Mouse (Mus musculus) CH12.LX (cell line): Measurements from ENCODE around the gene March1. TPM values are rescaled to one million over a fixed set of nuclear protein-coding genes. Genes with fewer than 3 reads are reported as not detected.
"Not testable (repeated sequence)": the region's sequence is repeated elsewhere in the genome, so short reads cannot be mapped to it uniquely, and the experiment has no call there.

ENCODE experiments used
- DNase-seq: peaks from one replicate; pipeline ENCODE4 v3.0.0-alpha.2; 2013; ENCODE audit errors: extremely low read depth
- H3K27ac ChIP-seq: 2 replicates; pipeline ENCODE4 v1.5.1; 2012; ENCODE audit warnings: low read depth, mild to moderate bottlenecking, control low read depth, moderate library complexity; ENCODE audit not compliant: insufficient read depth
- H3K27me3 ChIP-seq: replicated peaks from 2 replicates; pipeline ENCODE3; 2012; ENCODE audit warnings: inconsistent platforms
- H3K36me3 ChIP-seq, 2 experiments: replicated peaks in 1 of 2; 2 replicates each; pipeline versions ENCODE3 to v1.6.1; 2012; ENCODE audit warnings: inconsistent platforms in 1 of 2, low read length in 1 of 2, mild to moderate bottlenecking in 1 of 2, mixed read lengths in 1 of 2, moderate library complexity in 1 of 2; ENCODE audit not compliant: control insufficient read depth in 1 of 2, insufficient read depth in 1 of 2
- H3K4me1 ChIP-seq, 2 experiments: 2 replicates each; pipeline ENCODE4 v1.6.1; 2012; ENCODE audit warnings: inconsistent platforms in 1 of 2, moderate library complexity in 1 of 2; ENCODE audit not compliant: insufficient read depth in 2 of 2, control insufficient read depth in 1 of 2
- H3K4me2 ChIP-seq: 2 replicates; pipeline ENCODE4 v1.6.1; 2012; ENCODE audit warnings: low read depth, mild to moderate bottlenecking, control low read depth; ENCODE audit not compliant: poor library complexity, insufficient read depth, severe bottlenecking
- H3K4me3 ChIP-seq, 3 experiments: fragments of 150-350 bp in 1 of 3; sonication (generic) in 1 of 3; replicated peaks in 1 of 3; 2 replicates each; pipeline versions ENCODE3 to v1.5.1; 2011 to 2012; ENCODE audit warnings: low read depth in 2 of 3, low read length in 2 of 3, mild to moderate bottlenecking in 2 of 3, moderate library complexity in 2 of 3, control low read depth in 1 of 3, improper control_type of control experiment in 1 of 3, inconsistent platforms in 1 of 3, mixed read lengths in 1 of 3; ENCODE audit not compliant: poor library complexity in 1 of 3
- H3K79me2 ChIP-seq: replicated peaks from 2 replicates; pipeline ENCODE4 v1.6.1; 2012; ENCODE audit warnings: mild to moderate bottlenecking, moderate library complexity; ENCODE audit not compliant: control insufficient read depth, poor library complexity, insufficient read depth, severe bottlenecking; ENCODE audit errors: extremely low read depth
- H3K9ac ChIP-seq: 2 replicates; pipeline ENCODE4 v1.6.1; 2012; ENCODE audit warnings: low read depth, mild to moderate bottlenecking, control low read depth, moderate library complexity; ENCODE audit not compliant: insufficient read depth
- H3K9me3 ChIP-seq: replicated peaks from 2 replicates; pipeline ENCODE3; 2012; ENCODE audit warnings: low read length, inconsistent platforms, mixed read lengths
- CHD1 ChIP-seq: IDR thresholded peaks from 2 replicates; pipeline ENCODE4 v1.6.1; 2012; ENCODE audit warnings: low read depth, low read length, improper control_type of control experiment, inconsistent platforms
- EP300 ChIP-seq: IDR thresholded peaks from 2 replicates; pipeline ENCODE4 v1.6.1; 2011; ENCODE audit warnings: low read length, improper control_type of control experiment
- GABPA ChIP-seq: IDR thresholded peaks from 2 replicates; pipeline ENCODE4 v1.6.1; 2012; ENCODE audit warnings: low read depth, low read length, improper control_type of control experiment, inconsistent platforms; ENCODE audit not compliant: insufficient replicate concordance
- JUN ChIP-seq: IDR thresholded peaks from 2 replicates; pipeline ENCODE4 v1.6.1; 2011; ENCODE audit warnings: low read depth, mild to moderate bottlenecking, low read length, improper control_type of control experiment, moderate library complexity; ENCODE audit not compliant: insufficient read depth
- KAT2A ChIP-seq: IDR thresholded peaks from 2 replicates; pipeline ENCODE4 v1.6.1; 2012; ENCODE audit warnings: low read length, improper control_type of control experiment, inconsistent platforms; ENCODE audit not compliant: insufficient replicate concordance
- MAZ ChIP-seq: IDR thresholded peaks from 2 replicates; pipeline ENCODE4 v1.6.1; 2012; ENCODE audit warnings: low read depth, mild to moderate bottlenecking, inconsistent platforms, low read length, improper control_type of control experiment, moderate library complexity
- MEF2A ChIP-seq: IDR thresholded peaks from 2 replicates; pipeline ENCODE4 v1.6.1; 2014; ENCODE audit warnings: low read depth, mild to moderate bottlenecking, inconsistent platforms, low read length, improper control_type of control experiment, borderline replicate concordance
- MXI1 ChIP-seq: IDR thresholded peaks from 2 replicates; pipeline ENCODE4 v1.6.1; 2011; ENCODE audit warnings: mild to moderate bottlenecking, low read depth, low read length, improper control_type of control experiment
- NRF1 ChIP-seq: IDR thresholded peaks from 2 replicates; pipeline ENCODE4 v1.6.1; 2014; ENCODE audit warnings: low read depth, mild to moderate bottlenecking, inconsistent platforms, low read length, improper control_type of control experiment, moderate library complexity
- PAX5 ChIP-seq: IDR thresholded peaks from 2 replicates; pipeline ENCODE4 v1.6.1; 2012; ENCODE audit warnings: low read length, inconsistent platforms, mixed read lengths
- POLR2A ChIP-seq: IDR thresholded peaks from 2 replicates; pipeline ENCODE4 v1.6.1; 2011; ENCODE audit warnings: low read depth, mild to moderate bottlenecking, improper control_type of control experiment, low read length
- POLR2AphosphoS2 ChIP-seq: IDR thresholded peaks from 2 replicates; pipeline ENCODE4 v1.6.1; 2011; ENCODE audit warnings: low read depth, low read length, improper control_type of control experiment
- SIN3A ChIP-seq: IDR thresholded peaks from 2 replicates; pipeline ENCODE4 v1.6.1; 2012; ENCODE audit warnings: low read length, improper control_type of control experiment, inconsistent platforms
- TBP ChIP-seq: conservative IDR thresholded peaks from 2 replicates; pipeline ENCODE4 v1.6.1; 2011; ENCODE audit warnings: low read depth, low read length, improper control_type of control experiment
- UBTF ChIP-seq: IDR thresholded peaks from 2 replicates; pipeline ENCODE4 v1.6.1; 2012; ENCODE audit warnings: low read depth, mild to moderate bottlenecking, inconsistent platforms, low read length, improper control_type of control experiment, moderate library complexity
- USF1 ChIP-seq: IDR thresholded peaks from 2 replicates; pipeline ENCODE4 v1.6.1; 2014; ENCODE audit warnings: low read depth, mild to moderate bottlenecking, inconsistent platforms, low read length, improper control_type of control experiment
- ZMIZ1 ChIP-seq: IDR thresholded peaks from 2 replicates; pipeline ENCODE4 v1.6.1; 2012; ENCODE audit warnings: low read depth, mild to moderate bottlenecking, inconsistent platforms, low read length, improper control_type of control experiment
- ZNF384 ChIP-seq: IDR thresholded peaks from 2 replicates; pipeline ENCODE4 v1.6.1; 2012; ENCODE audit warnings: low read depth, low read length, improper control_type of control experiment, inconsistent platforms
- dilution Hi-C: fragments of 300-500 bp; cut with MboI; formaldehyde crosslinking; loops from 2 replicates; pipeline ENCODE4 v1.14.3; 2020; ENCODE audit warnings: low sequenced_read_pairs; ENCODE audit not compliant: extremely low pct_unique_long_range_greater_than_20kb, extremely low pct_ligation_motif_present
- in situ Hi-C: fragments of 300-500 bp; cut with MboI; formaldehyde crosslinking; loops from 3 replicates; pipeline ENCODE4 v1.14.3; 2019; ENCODE audit warnings: low sequenced_read_pairs, low pct_ligation_motif_present, low pct_unique_long_range_greater_than_20kb, mixed read lengths
- polyA plus RNA-seq: library from polyadenylated mRNA; unstranded; fragments of >175 nt; gene quantifications from 2 replicates; pipeline ENCODE4 v1.2.1, GENCODE M21; 2012; ENCODE audit warnings: low read depth; ENCODE audit not compliant: insufficient read length
- total RNA-seq, 2 experiments: library from RNA; depleted of rRNA; stranded (reverse); fragments of 300-350 nt in 1 of 2; fragments of >200 nt in 1 of 2; gene quantifications; 2 replicates each; pipeline ENCODE4 v1.2.3; 2012 to 2014

The March1 gene
- total and polyA plus RNA-seq, 3 experiments: 0.16 to 0.21 TPM; not detected in 1

DNA sequence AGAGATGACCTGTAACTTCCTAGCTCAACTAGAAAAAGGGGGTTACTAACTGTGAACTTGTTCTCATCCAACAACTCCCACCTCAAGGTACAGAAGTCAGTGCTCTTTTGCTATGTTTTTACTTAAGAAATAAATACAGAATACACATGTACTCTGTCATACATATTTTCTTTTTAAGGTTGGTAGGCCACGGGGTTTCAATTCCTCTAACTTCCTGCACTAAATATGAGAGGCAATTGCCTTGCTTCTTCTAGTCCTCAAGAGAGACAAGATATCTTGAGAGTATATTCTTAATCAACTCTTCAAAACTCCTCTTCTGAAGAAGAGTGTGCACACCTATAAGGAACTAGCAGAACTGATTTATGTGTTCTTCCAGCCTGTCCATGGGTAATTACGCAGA lies 797.5 kb downstream of the March1 start:
- Histone ChIP-seq H3K4me1 (peaks cover under 1 to 22% of the 10 kb centered on the region in 2 experiments; a peak in 3 of 4 replicates), H3K9me3 (no peaks in the 10 kb centered on the region), H3K4me3 (no peak overlapping the region), H3K27ac (no peak overlapping the region), H3K79me2 (no peaks in the 10 kb centered on the region), H3K36me3 (no peaks in the 10 kb centered on the region), H3K27me3 (no peaks in the 10 kb centered on the region), H3K4me2 (no peak overlapping the region), H3K9ac (no peak overlapping the region)
- dilution Hi-C loops: no loop called here
- DNase-seq: no peak
- no peak for TF ChIP-seq CHD1
- TF ChIP-seq PAX5: no peak
- no peak for TF ChIP-seq POLR2A
- TF ChIP-seq MXI1: no peak
- no peak for TF ChIP-seq NRF1
- TF ChIP-seq EP300: no peak
- no peak for TF ChIP-seq TBP
- no peak for TF ChIP-seq KAT2A
- TF ChIP-seq ZMIZ1: no peak
- TF ChIP-seq UBTF: no peak
- in situ Hi-C loops: no loop called here

- H3K4me2 ChIP-seq, dilution Hi-C loops, H3K27me3 ChIP-seq, H3K9me3 ChIP-seq, H3K79me2 ChIP-seq, H3K9ac ChIP-seq, DNase-seq, H3K4me3 ChIP-seq, H3K36me3 ChIP-seq, H3K27ac ChIP-seq, in situ Hi-C loops: not testable (repeated sequence)
- peaks cover 0 to 16% of the 10 kb centered on the region in 2 experiments; a peak in 2 of 4 replicates for H3K4me1 ChIP-seq
Measured at GRCm38 (mm10) chr8:66417591-66417990, 799.9 kb downstream of the March1 start.

GRCm38 (mm10) chr8:66430639-66431038 lies 812.9 kb downstream of the March1 start:
- DNase-seq: no peak
- in situ Hi-C loops: loop anchor here (25.0 kb wide), 1 partner anchor 1268 kb away; no protein-coding TSS in a partner anchor

More at GRCm38 (mm10) chr8:66430639-66431038, 812.9 kb downstream of the March1 start:
- Histone ChIP-seq H3K9ac (no peak overlapping the region), H3K27ac (no peak overlapping the region), H3K27me3 (no peaks in the 10 kb centered on the region), H3K79me2 (no peaks in the 10 kb centered on the region), H3K4me1 (no peaks in the 10 kb centered on the region), H3K9me3 (no peaks in the 10 kb centered on the region), H3K4me2 (no peak overlapping the region), H3K4me3 (no peak overlapping the region), H3K36me3 (no peaks in the 10 kb centered on the region)
- dilution Hi-C loops: no loop called here
- TF ChIP-seq SIN3A: no peak
- TF ChIP-seq GABPA: no peak
- TF ChIP-seq POLR2AphosphoS2: no peak
- TF ChIP-seq TBP: no peak
- TF ChIP-seq MEF2A: no peak
- no peak for TF ChIP-seq JUN
- TF ChIP-seq CHD1: no peak
- TF ChIP-seq ZNF384: no peak
- TF ChIP-seq USF1: no peak
- no peak for TF ChIP-seq ZMIZ1
- TF ChIP-seq NRF1: no peak
- TF ChIP-seq MAZ: no peak
